Mouse (Mus musculus) liver, embryonic 15.5 days (tissue): ENCODE results near the gene Sdcbp2. TPM values are rescaled to one million over a fixed set of nuclear protein-coding genes. Genes with fewer than 3 reads are reported as not detected.

Experiments used
- ATAC-seq: fragments of 200-750 bp; cut with Nextera tagmentation; 2 replicates; pipeline ENCODE4 v1.8.0; 2017; ENCODE audit warnings: moderate number of reproducible peaks, mild to moderate bottlenecking, moderate library complexity; ENCODE audit not compliant: insufficient read depth
- H3K27ac ChIP-seq: fragments of 300-500 bp; sonication (generic); replicated peaks from 2 replicates; pipeline ENCODE4 v1.5.1; 2015; ENCODE audit warnings: mild to moderate bottlenecking, inconsistent platforms
- H3K27me3 ChIP-seq: fragments of 300-500 bp; sonication (generic); 2 replicates; pipeline ENCODE4 v1.6.1; 2015; ENCODE audit warnings: mild to moderate bottlenecking, inconsistent platforms
- H3K36me3 ChIP-seq: fragments of 300-500 bp; sonication (generic); replicated peaks from 2 replicates; pipeline ENCODE4 v1.6.1; 2015; ENCODE audit warnings: moderate library complexity, mild to moderate bottlenecking, inconsistent platforms
- H3K4me1 ChIP-seq: fragments of 300-500 bp; sonication (generic); replicated peaks from 2 replicates; pipeline ENCODE4 v1.6.1; 2015; ENCODE audit warnings: inconsistent platforms
- H3K4me2 ChIP-seq: fragments of 300-500 bp; sonication (generic); 2 replicates; pipeline ENCODE4 v1.6.1; 2015; ENCODE audit warnings: moderate library complexity, mild to moderate bottlenecking, inconsistent platforms
- H3K4me3 ChIP-seq: fragments of 300-500 bp; sonication (generic); replicated peaks from 2 replicates; pipeline ENCODE4 v1.5.1; 2015; ENCODE audit warnings: mild to moderate bottlenecking, inconsistent platforms
- H3K9ac ChIP-seq: fragments of 300-500 bp; sonication (generic); 2 replicates; pipeline ENCODE4 v1.6.1; 2015; ENCODE audit warnings: moderate library complexity, mild to moderate bottlenecking, inconsistent platforms
- H3K9me3 ChIP-seq: fragments of 300-500 bp; sonication (generic); replicated peaks from 2 replicates; pipeline ENCODE4 v1.6.1; 2016; ENCODE audit warnings: inconsistent platforms
- WGBS: fragments of 180-500 bp; shearing (Covaris S2); methylation state at CpG from one replicate; pipeline ENCODE4 v1.1.7; 2015; ENCODE audit warnings: mixed read lengths; ENCODE audit not compliant: insufficient replicate concordance; 5-methylcytosine and 5-hydroxymethylcytosine counted together
- polyA plus RNA-seq: library from polyadenylated mRNA; unstranded; fragments of >200 nt; fragmentation: Nextera tagmentation; extraction: Ambion mirVana; gene quantifications from 2 replicates; pipeline ENCODE4 v1.2.1, GENCODE M21; 2015

Gene Sdcbp2
- polyA plus RNA-seq, 1 experiment from 2014 or later = 0.24 TPM

DNA sequence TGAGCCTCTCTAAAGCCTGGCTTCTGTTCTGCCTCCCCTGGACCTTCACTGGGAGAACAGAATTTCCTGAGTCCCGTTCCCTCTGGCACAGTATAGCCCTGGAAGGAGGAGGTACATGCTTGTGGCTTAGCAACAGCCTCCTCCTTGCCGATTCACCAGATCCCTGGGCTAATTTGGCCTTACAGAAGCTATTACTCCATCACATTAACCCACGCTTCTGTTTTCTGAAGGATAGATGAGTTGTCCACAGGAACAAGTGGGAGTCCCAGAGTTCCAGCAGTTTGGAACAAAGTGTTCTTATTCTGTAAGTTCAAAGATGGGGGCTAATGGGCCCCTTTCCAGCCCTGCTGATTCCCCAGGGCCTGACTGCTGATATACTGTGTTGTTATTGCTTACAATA, 1.2 kb downstream of the Sdcbp2 start:
- no peak overlapping the region for H3K27ac ChIP-seq
- no peaks in the 10 kb centered on the region for H3K27me3 ChIP-seq
- no peaks in the 10 kb centered on the region for H3K36me3 ChIP-seq
- H3K9ac ChIP-seq = no peak overlapping the region
- H3K4me1 ChIP-seq = no peaks in the 10 kb centered on the region; the same call in 1 of the 2 replicates
- H3K4me3 ChIP-seq = no peak overlapping the region
- WGBS = 52% methylated on average over 3 of the region's 3 CpGs
- no peak overlapping the region for H3K4me2 ChIP-seq
- H3K9me3 ChIP-seq = no peaks in the 10 kb centered on the region
- no peak for ATAC-seq

DNA sequence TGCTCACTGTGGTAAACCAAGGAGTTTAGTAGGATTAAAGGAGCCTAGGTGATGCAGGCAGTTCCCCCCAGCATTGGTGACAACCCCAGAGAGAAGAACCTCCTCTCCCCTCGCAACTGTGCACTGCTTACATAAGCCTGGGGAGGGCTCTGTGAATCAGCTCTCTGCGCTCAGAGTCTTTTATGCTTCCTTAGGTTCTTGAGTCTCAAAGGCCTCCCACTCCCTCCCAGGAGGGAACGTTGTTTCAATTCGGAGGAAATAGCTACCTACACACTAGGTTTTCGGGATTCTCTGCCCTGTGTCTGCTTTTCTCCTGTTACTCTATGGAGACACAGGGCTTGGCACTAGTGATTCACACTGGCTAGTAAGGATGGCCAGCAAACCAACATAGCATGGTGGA, 2.2 kb downstream of the Sdcbp2 start:
- no peak for ATAC-seq
- H3K9me3 ChIP-seq = no peaks in the 10 kb centered on the region
- H3K27me3 ChIP-seq = no peaks in the 10 kb centered on the region; the same call in 1 of the 2 replicates
- WGBS = 54% methylated on average over 5 of the region's 5 CpGs
- H3K4me3 ChIP-seq = no peak overlapping the region
- H3K36me3 ChIP-seq = no peaks in the 10 kb centered on the region
- no peak overlapping the region for H3K27ac ChIP-seq
- no peak overlapping the region for H3K9ac ChIP-seq
- no peaks in the 10 kb centered on the region; the same call in 1 of the 2 replicates for H3K4me1 ChIP-seq
- no peak overlapping the region for H3K4me2 ChIP-seq

DNA sequence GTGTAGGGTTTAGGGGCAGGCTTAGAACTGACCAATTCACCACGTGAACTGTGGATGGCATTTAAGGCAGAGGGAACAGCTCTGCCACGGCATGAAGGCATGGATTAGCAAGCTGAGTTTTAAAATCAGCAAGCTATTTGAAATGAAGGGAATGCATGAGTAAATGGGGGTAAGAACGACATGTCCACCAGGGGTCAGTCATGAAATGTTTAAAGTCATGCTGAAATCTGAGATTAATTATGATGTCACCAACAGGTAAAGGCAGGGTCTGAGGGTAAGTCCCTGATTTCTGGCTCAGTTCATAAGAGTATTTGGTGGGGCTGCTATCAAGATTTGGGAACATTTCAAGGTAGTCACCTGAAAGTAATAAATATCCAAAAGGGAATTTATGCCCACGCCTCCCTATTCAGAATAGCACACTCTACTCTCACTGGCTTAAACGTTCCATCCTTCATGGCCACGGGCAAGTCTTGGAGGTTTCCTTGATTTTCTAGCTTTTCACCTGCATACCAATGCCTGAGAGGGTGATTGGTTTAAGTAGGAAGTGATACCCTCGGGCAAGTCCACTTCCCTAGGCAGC, 2.8 kb downstream of the Sdcbp2 start:
- Histone ChIP-seq H3K36me3 (no peaks in the 10 kb centered on the region), H3K9me3 (no peaks in the 10 kb centered on the region), H3K9ac (peak overlapping the region; percentile 27; the same call in 1 of the 2 replicates), H3K27me3 (no peaks in the 10 kb centered on the region; the same call in 1 of the 2 replicates), H3K4me3 (peak overlapping the region; percentile 51), H3K4me2 (peak overlapping the region; percentile 73), H3K4me1 (no peaks in the 10 kb centered on the region; the same call in 1 of the 2 replicates), H3K27ac (no peak overlapping the region)
- no peak for ATAC-seq
- 23% methylated on average over 7 of the region's 7 CpGs for WGBS

DNA sequence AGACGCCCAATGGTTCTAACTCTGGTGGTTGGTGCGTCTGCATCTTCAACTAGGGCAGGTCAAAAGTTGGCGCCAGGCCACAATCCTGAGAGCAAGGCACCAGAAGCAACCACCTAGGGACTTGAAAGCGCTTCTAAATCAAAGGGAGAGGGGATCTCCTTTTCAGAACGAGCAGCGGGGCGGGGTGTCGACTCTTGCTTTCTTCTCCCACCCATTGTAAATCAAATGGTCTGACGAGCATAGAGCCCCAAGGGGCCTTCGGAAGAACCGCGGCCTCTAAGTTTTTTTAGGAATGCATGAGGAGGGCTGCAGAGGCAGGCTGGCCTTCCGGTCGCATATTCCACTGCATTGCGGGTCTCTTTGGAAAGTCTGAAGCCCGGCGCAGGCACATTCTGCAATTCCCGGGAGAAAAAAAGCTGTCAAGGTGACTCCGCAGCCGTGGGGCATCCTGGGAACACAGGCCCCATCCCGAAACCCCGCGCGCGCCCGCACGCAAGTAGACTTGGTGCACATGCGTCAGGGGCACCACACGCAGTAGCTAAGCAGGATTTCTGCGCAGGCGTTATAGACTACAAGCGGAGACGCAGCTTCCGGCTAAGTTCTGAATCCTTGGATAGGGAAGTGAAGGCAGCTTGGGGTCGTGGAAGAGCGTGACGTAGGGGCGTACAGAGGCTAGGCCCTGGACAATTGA, 3.4 kb downstream of the Sdcbp2 start:
- H3K4me3 ChIP-seq = peak overlapping the region; percentile 51
- 2% methylated on average over 38 of the region's 38 CpGs for WGBS
- no peak overlapping the region for H3K27ac ChIP-seq
- no peaks in the 10 kb centered on the region; the same call in 1 of the 2 replicates for H3K27me3 ChIP-seq
- H3K4me2 ChIP-seq = peak overlapping the region; percentile 73
- peak; percentile 61 for ATAC-seq
- peak overlapping the region; percentile 27; the same call in 1 of the 2 replicates for H3K9ac ChIP-seq
- H3K9me3 ChIP-seq = no peaks in the 10 kb centered on the region
- H3K4me1 ChIP-seq = no peaks in the 10 kb centered on the region; the same call in 1 of the 2 replicates
- no peaks in the 10 kb centered on the region for H3K36me3 ChIP-seq

DNA sequence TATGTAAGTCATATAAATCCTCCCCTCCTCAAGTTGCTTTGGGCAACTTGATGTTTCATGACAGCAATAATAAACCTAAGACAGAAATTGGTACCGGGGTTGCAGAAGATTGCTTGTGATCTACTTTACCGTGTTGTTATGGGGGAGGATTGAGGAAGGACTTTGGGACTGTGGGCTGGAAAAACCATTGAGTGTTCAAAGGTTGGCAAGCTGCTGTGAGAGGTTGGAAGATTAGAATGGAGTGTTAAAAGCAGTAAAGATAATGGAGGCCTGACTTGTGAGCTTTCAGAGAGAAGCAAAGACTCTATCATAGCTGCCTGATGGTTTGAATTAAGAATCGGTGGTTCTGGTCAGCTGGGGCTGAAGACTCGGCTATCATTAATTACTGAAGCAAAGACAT, 6.8 kb downstream of the Sdcbp2 start:
- H3K36me3 ChIP-seq = no peaks in the 10 kb centered on the region
- no peak overlapping the region for H3K9ac ChIP-seq
- H3K4me1 ChIP-seq = no peaks in the 10 kb centered on the region; the same call in 1 of the 2 replicates
- WGBS = 67% methylated on average over 4 of the region's 4 CpGs
- no peak overlapping the region for H3K27ac ChIP-seq
- no peak overlapping the region for H3K4me3 ChIP-seq
- H3K27me3 ChIP-seq = no peaks in the 10 kb centered on the region; the same call in 1 of the 2 replicates
- ATAC-seq = no peak
- no peak overlapping the region for H3K4me2 ChIP-seq
- H3K9me3 ChIP-seq = no peaks in the 10 kb centered on the region

DNA sequence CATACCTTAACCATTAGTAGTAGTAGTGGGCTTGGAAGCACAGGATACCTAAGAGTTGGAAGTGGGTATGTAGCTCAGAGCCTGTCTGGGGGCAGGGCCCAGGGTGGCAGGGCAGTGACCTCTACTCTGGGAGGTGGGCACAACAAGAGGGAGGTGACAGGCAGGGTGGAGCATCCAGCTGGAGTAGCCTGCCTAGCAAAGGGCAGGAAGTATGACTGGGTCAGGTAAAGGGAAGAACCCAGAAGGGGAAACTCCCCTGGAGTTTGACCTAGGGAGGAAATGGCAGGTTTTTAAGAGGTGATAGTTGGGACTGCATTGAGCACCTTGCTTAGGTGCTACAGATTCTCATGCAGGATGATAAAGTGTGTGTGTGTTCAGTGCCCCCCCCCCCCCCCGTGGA, 8.5 kb downstream of the Sdcbp2 start:
- H3K27me3 ChIP-seq = no peaks in the 10 kb centered on the region; the same call in 1 of the 2 replicates
- H3K9ac ChIP-seq = no peak overlapping the region
- no peak overlapping the region for H3K4me3 ChIP-seq
- no peak overlapping the region for H3K27ac ChIP-seq
- no peaks in the 10 kb centered on the region for H3K36me3 ChIP-seq
- no peak overlapping the region for H3K4me2 ChIP-seq
- no peaks in the 10 kb centered on the region for H3K9me3 ChIP-seq
- WGBS = 20% methylated on average over 1 of the region's 1 CpGs
- no peak for ATAC-seq
- no peaks in the 10 kb centered on the region; the same call in 1 of the 2 replicates for H3K4me1 ChIP-seq

DNA sequence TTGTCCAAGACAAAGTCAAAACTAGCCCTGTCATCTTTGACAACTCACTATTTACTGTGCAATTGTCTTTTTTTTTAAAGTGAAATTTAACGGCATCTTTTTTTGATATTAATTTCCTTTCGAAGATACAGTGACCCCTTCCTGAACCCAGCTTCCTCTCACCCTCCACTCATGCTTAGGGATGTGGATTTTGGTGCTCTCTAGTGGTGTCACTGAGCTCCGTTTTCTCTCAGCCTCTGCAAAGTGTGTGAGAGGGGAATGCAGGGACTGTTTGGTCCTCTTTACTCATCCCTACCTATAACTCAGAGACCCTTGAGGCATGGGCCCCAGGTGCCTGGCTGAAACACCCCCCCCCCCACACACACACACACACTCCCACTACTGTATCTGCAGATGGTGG, 13.5 kb downstream of the Sdcbp2 start:
- no peak overlapping the region for H3K4me2 ChIP-seq
- ATAC-seq = no peak
- 49% methylated on average over 3 of the region's 3 CpGs for WGBS

DNA sequence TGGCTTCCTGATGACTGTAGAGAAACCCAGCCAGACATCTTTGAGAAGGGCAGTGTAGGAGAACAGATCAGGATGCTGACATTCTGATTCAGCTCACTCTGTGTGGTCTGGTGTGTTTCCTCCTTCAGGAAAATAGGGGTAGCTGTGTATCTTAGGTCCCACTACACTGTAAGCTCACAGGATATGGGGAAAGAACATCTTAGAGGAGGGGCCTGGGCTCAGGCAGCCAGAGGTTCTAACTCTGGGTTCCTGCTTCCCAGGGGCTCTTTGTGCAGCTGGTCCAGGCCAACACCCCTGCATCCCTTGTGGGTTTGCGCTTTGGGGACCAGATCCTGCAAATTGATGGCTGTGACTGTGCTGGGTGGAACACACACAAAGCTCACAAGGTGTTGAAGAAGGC, 14.4 kb downstream of the Sdcbp2 start:
- no peaks in the 10 kb centered on the region for H3K36me3 ChIP-seq
- H3K9ac ChIP-seq = no peak overlapping the region
- no peaks in the 10 kb centered on the region for H3K9me3 ChIP-seq
- H3K27ac ChIP-seq = no peak overlapping the region
- no peaks in the 10 kb centered on the region for H3K27me3 ChIP-seq
- 63% methylated on average over 1 of the region's 1 CpGs for WGBS
- H3K4me2 ChIP-seq = no peak overlapping the region
- H3K4me3 ChIP-seq = no peak overlapping the region
- no peak for ATAC-seq
- H3K4me1 ChIP-seq = no peaks in the 10 kb centered on the region

More for the DNA sequence above, 13.5 kb downstream of the Sdcbp2 start:
- Histone ChIP-seq H3K4me3 (no peak overlapping the region), H3K36me3 (no peaks in the 10 kb centered on the region), H3K9ac (no peak overlapping the region), H3K4me1 (no peaks in the 10 kb centered on the region), H3K27me3 (no peaks in the 10 kb centered on the region), H3K27ac (no peak overlapping the region), H3K9me3 (no peaks in the 10 kb centered on the region)

DNA sequence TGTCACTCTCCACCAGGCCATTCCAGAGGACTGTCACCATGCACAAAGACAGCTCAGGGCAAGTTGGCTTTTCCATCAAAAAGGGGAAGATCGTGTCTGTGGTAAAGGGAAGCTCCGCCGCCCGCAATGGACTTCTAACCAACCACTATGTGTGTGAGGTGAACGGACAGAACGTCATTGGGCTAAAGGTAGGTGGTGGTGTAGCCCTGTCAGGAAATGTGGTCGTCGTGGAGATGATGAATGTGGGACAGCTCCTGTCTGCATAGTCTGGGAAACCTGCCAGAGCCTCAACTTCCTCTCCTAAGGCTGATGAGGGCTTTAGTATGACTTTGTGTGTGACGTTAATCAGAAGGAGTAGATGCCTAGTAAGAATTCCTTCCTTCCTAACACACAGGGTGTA, 14.9 kb downstream of the Sdcbp2 start:
- H3K27me3 ChIP-seq = no peaks in the 10 kb centered on the region
- H3K4me1 ChIP-seq = no peaks in the 10 kb centered on the region
- H3K9ac ChIP-seq = no peak overlapping the region
- 11% methylated on average over 9 of the region's 9 CpGs for WGBS
- no peaks in the 10 kb centered on the region for H3K36me3 ChIP-seq
- H3K27ac ChIP-seq = no peak overlapping the region
- ATAC-seq = no peak
- no peaks in the 10 kb centered on the region for H3K9me3 ChIP-seq
- H3K4me2 ChIP-seq = no peak overlapping the region
- no peak overlapping the region for H3K4me3 ChIP-seq

DNA sequence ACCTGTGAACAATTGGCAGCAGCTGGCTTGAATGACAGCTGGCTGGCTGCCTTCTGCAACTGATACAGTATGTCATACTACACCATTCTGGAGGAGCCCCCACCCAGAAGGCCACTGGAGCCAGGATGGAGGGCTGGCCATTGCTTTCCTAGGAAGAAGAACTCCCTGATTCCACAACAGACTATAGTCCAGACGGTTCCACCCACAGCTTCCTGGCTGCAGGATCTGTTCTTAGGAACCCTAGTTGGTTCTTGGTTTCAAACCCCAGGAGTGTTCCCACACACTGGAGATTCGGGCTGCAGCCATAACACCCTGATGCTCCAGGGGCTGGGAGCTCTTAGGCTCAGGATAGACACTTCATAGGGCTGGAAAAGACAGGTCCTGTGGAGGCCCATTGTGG, 25.6 kb downstream of the Sdcbp2 start:
- 37% methylated on average over 2 of the region's 2 CpGs for WGBS
- Histone ChIP-seq H3K27ac (no peak overlapping the region), H3K27me3 (peaks cover 7% of the 10 kb centered on the region; the same call in 1 of the 2 replicates), H3K4me1 (no peaks in the 10 kb centered on the region), H3K9me3 (no peaks in the 10 kb centered on the region), H3K9ac (no peak overlapping the region), H3K4me2 (no peak overlapping the region), H3K4me3 (no peak overlapping the region), H3K36me3 (no peaks in the 10 kb centered on the region)
- ATAC-seq = no peak

DNA sequence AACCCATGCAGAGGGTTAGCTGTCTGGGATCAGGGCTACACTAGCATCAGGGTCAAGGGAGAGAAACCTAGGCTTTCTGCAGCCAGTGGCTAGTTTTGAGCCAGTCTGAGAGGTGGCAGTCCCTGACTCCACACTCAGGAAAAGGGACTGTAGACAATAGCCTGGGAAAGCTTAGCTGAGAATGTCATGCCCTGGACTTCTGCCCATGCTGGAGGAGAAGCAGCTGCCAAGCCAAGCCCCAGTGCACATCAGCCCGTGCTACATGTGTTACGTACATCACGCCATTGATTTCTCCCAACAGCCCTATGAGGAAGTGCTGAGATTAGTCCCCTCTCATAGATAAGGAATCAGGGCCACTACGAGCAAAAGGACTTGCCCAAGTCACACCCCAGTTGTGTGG, 29.7 kb downstream of the Sdcbp2 start:
- ATAC-seq = no peak
- H3K4me3 ChIP-seq = no peak overlapping the region
- H3K9ac ChIP-seq = no peak overlapping the region
- peaks cover 7% of the 10 kb centered on the region; the same call in 1 of the 2 replicates for H3K27me3 ChIP-seq
- no peaks in the 10 kb centered on the region for H3K9me3 ChIP-seq
- WGBS = 33% methylated on average over 4 of the region's 4 CpGs
- H3K4me1 ChIP-seq = no peaks in the 10 kb centered on the region
- no peak overlapping the region for H3K27ac ChIP-seq
- H3K36me3 ChIP-seq = no peaks in the 10 kb centered on the region
- no peak overlapping the region for H3K4me2 ChIP-seq
